Mouse (Mus musculus): ENCODE measurements around the gene Snapin. TPM values are rescaled to one million over a fixed set of nuclear protein-coding genes. Genes with fewer than 3 reads are reported as not detected.
A peak's percentile ranks its signal among the peaks of the same experiment; 100 is the strongest.

Gene Snapin
- polyA plus RNA-seq, 1 experiment from 2014 or later: 79.6 TPM

DNA sequence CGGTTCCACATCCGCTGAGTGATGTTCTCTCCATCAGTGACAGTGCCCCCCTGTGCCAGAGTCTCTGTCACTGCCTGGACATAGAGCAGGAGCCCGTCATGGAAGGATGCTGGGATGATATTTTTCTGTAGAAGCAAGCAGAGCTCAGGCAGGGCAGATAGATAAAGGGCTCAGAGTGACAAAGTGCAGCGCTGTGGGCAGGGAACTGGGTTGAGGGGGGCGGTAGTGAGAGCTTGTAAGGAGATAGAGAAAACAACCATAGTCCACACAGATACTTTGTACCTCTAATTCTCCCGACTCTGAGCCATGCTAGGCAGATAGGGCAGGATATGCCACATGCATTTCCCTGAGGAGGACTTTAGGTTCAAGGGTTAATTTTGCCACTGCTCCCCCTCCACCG lies 28.3 kb downstream of the Snapin start:
- Histone ChIP-seq H3K27me3 (ENCODE audit: insufficient read depth, low read length) (no peaks in the 10 kb centered on the region), H3K27ac (no peak overlapping the region), H3K4me1 (replicated peaks; ENCODE audit: insufficient read depth, low read length) (0 out of 2 replicates have a peak, but pooled peaks cover 5% of the 10 kb centered on the region), H3K9me3 (replicated peaks; ENCODE audit: low read length) (no peaks in the 10 kb centered on the region), H3K9ac (ENCODE audit: low read depth, low read length) (no peak overlapping the region), H3K36me3 (ENCODE audit: insufficient read depth, low read length) (no peaks in the 10 kb centered on the region), H3K4me3 (replicated peaks; ENCODE audit: low read depth, low read length) (0 out of 2 replicates have a peak overlapping the region, but pooled peaks have one; percentile 0), H3K4me2 (ENCODE audit: low read length) (peak overlapping the region; percentile 96)
- no peak for ATAC-seq (replicated peaks; ENCODE audit: low FRiP score, low read depth)
- DNase-seq (ENCODE audit: low spot score): no peak
- WGBS: 37% methylated on average over 7 of the region's 7 CpGs
- peak; percentile 12; the same call in 1 of the 2 replicates for TF ChIP-seq CTCF (IDR thresholded peaks at IDR 0.05; ENCODE audit: low read depth)

GRCm38 (mm10) chr3:90461935-90462334 lies 28.9 kb downstream of the Snapin start:
- Histone ChIP-seq H3K4me3 (replicated peaks; ENCODE audit: low read depth, low read length) (no peak overlapping the region), H3K36me3 (ENCODE audit: insufficient read depth, low read length) (no peaks in the 10 kb centered on the region), H3K9me3 (replicated peaks; ENCODE audit: low read length) (no peaks in the 10 kb centered on the region), H3K4me1 (replicated peaks; ENCODE audit: insufficient read depth, low read length) (0 out of 2 replicates have a peak, but pooled peaks cover 5% of the 10 kb centered on the region), H3K9ac (ENCODE audit: low read depth, low read length) (no peak overlapping the region), H3K4me2 (ENCODE audit: low read length) (no peak overlapping the region), H3K27me3 (ENCODE audit: insufficient read depth, low read length) (no peaks in the 10 kb centered on the region), H3K27ac (no peak overlapping the region)
- ATAC-seq (replicated peaks; ENCODE audit: low FRiP score, low read depth) (no peak), DNase-seq (ENCODE audit: low spot score) (no peak)
- no peak for TF ChIP-seq CTCF (IDR thresholded peaks at IDR 0.05; ENCODE audit: low read depth)
- WGBS: 90% methylated on average over 3 of the region's 3 CpGs

DNA sequence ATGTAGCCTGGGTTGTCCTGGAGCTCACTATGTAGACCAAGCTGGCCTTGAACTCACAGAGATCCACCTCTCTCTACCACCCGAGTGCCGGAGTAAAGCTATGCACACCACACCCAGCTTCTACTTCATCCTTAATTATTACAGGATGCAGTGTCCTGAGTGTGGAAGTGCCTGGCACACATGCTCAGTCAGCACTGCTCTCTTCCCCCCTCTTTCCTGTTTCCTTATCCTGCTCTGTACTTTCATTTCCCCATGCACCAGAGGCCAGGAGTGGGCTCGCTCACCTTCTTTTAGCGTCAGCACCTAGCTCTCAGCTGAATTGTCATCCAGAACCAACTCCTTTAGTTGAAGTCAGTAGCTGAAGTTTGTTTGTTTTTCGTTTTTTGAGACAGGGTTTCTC lies 30.5 kb downstream of the Snapin start:
- Histone ChIP-seq H3K27me3 (ENCODE audit: insufficient read depth, low read length) (no peaks in the 10 kb centered on the region), H3K9ac (ENCODE audit: low read depth, low read length) (no peak overlapping the region), H3K27ac (no peak overlapping the region), H3K4me3 (replicated peaks; ENCODE audit: low read depth, low read length) (no peak overlapping the region), H3K4me2 (ENCODE audit: low read length) (no peak overlapping the region), H3K4me1 (replicated peaks; ENCODE audit: insufficient read depth, low read length) (0 out of 2 replicates have a peak, but pooled peaks cover 2% of the 10 kb centered on the region), H3K9me3 (replicated peaks; ENCODE audit: low read length) (no peaks in the 10 kb centered on the region), H3K36me3 (ENCODE audit: insufficient read depth, low read length) (no peaks in the 10 kb centered on the region)
- no peak for TF ChIP-seq CTCF (IDR thresholded peaks at IDR 0.05; ENCODE audit: low read depth)
- no peak for DNase-seq (ENCODE audit: low spot score)
- 62% methylated on average over 5 of the region's 5 CpGs for WGBS
- no peak for ATAC-seq (replicated peaks; ENCODE audit: low FRiP score, low read depth)

DNA sequence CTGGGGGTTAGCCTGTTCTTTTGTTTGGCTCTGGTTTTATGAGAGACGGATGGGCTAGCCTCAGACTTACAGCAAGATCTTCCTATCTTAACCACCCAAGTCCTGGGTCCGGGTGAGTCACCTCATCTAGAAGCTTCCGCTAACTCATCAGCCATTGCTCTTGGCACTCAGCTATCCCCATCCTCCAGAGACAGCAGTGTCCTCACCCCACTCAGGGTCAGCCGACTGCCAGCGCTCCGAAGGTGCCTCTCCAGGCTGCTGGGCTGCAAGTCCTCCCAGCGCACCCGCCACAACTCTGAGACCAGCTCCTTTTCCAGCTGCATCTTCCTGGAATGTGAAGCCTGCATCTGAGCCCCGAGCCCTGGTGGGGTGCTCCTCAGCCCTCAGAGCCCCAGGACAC lies 31.1 kb downstream of the Snapin start:
- ATAC-seq (replicated peaks; ENCODE audit: low FRiP score, low read depth) (no peak), DNase-seq (ENCODE audit: low spot score) (no peak)
- Histone ChIP-seq H3K9me3 (replicated peaks; ENCODE audit: low read length) (no peaks in the 10 kb centered on the region), H3K9ac (ENCODE audit: low read depth, low read length) (no peak overlapping the region), H3K4me2 (ENCODE audit: low read length) (no peak overlapping the region), H3K27me3 (ENCODE audit: insufficient read depth, low read length) (no peaks in the 10 kb centered on the region), H3K4me1 (replicated peaks; ENCODE audit: insufficient read depth, low read length) (0 out of 2 replicates have a peak, but pooled peaks cover 2% of the 10 kb centered on the region), H3K36me3 (ENCODE audit: insufficient read depth, low read length) (no peaks in the 10 kb centered on the region), H3K27ac (no peak overlapping the region), H3K4me3 (replicated peaks; ENCODE audit: low read depth, low read length) (no peak overlapping the region)
- TF ChIP-seq CTCF (IDR thresholded peaks at IDR 0.05; ENCODE audit: low read depth): no peak
- 83% methylated on average over 9 of the region's 9 CpGs for WGBS

- H3K27ac ChIP-seq: no peak overlapping the region
- no peak for DNase-seq (ENCODE audit: low spot score)
- no peak overlapping the region for H3K4me3 ChIP-seq (replicated peaks; ENCODE audit: low read depth, low read length)
- no peaks in the 10 kb centered on the region for H3K9me3 ChIP-seq (replicated peaks; ENCODE audit: low read length)
- 91% methylated on average over 14 of the region's 14 CpGs for WGBS
- TF ChIP-seq CTCF (IDR thresholded peaks at IDR 0.05; ENCODE audit: low read depth): no peak
- H3K36me3 ChIP-seq (ENCODE audit: insufficient read depth, low read length): no peaks in the 10 kb centered on the region
- H3K27me3 ChIP-seq (ENCODE audit: insufficient read depth, low read length): no peaks in the 10 kb centered on the region
- ATAC-seq (replicated peaks; ENCODE audit: low FRiP score, low read depth): no peak
- H3K4me2 ChIP-seq (ENCODE audit: low read length): no peak overlapping the region
- no peak overlapping the region for H3K9ac ChIP-seq (ENCODE audit: low read depth, low read length)
- H3K4me1 ChIP-seq (replicated peaks; ENCODE audit: insufficient read depth, low read length): 0 out of 2 replicates have a peak, but pooled peaks cover under 1% of the 10 kb centered on the region
Observed at GRCm38 (mm10) chr3:90454931-90455330, 35.9 kb downstream of the Snapin start.

DNA sequence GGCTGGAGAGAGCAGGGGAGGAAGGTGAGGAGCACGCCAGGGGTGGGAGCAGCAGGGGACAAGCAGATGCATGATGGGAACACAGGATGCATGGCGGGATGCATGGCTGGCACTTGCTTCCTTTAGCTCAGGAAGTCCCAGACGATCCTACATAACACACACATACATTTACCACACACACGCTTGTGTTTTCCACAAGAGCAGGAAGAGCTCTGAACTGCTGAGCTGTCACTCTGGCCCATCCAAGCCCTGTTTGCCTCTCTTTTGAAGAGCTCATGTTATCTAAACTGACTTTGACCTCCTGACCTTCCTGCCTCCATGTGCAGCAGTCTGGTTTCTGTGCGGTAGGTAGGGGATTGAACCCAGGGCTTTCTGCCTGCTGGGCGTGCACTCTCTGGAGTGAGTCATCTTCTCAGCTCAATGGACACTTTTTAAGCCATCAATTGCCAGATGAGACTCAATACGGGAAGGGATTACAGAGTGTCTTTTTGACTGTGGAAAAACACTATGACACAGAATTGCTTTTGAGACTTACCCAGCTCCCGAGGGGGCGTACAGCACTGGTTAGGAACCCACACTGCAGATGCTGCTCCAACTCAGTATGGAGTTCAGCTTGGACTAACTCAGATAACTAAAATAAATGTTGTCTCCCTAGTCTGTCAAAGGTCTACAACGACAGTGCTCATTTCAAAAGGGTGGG lies 39.3 kb downstream of the Snapin start:
- WGBS: 63% methylated on average over 10 of the region's 10 CpGs
- peak; percentile 38 for DNase-seq (ENCODE audit: low spot score)
- Histone ChIP-seq H3K9me3 (replicated peaks; ENCODE audit: low read length) (no peaks in the 10 kb centered on the region), H3K9ac (ENCODE audit: low read depth, low read length) (no peak overlapping the region), H3K27me3 (ENCODE audit: insufficient read depth, low read length) (no peaks in the 10 kb centered on the region), H3K4me1 (replicated peaks; ENCODE audit: insufficient read depth, low read length) (no peaks in the 10 kb centered on the region), H3K27ac (peak overlapping the region; percentile 64; the same call in 1 of the 2 replicates), H3K4me3 (replicated peaks; ENCODE audit: low read depth, low read length) (no peak overlapping the region), H3K4me2 (ENCODE audit: low read length) (no peak overlapping the region), H3K36me3 (ENCODE audit: insufficient read depth, low read length) (no peaks in the 10 kb centered on the region)
- ATAC-seq (replicated peaks; ENCODE audit: low FRiP score, low read depth): no peak
- no peak for TF ChIP-seq CTCF (IDR thresholded peaks at IDR 0.05; ENCODE audit: low read depth)
